Mouse (Mus musculus) adipocyte (in vitro differentiated cells): ENCODE results near the gene Cers2.

Experiments
- DNase-seq: peaks from one replicate; pipeline ENCODE4 v3.0.0-alpha.2; 2016; ENCODE audit warnings: low spot score

Gene Cers2

DNA sequence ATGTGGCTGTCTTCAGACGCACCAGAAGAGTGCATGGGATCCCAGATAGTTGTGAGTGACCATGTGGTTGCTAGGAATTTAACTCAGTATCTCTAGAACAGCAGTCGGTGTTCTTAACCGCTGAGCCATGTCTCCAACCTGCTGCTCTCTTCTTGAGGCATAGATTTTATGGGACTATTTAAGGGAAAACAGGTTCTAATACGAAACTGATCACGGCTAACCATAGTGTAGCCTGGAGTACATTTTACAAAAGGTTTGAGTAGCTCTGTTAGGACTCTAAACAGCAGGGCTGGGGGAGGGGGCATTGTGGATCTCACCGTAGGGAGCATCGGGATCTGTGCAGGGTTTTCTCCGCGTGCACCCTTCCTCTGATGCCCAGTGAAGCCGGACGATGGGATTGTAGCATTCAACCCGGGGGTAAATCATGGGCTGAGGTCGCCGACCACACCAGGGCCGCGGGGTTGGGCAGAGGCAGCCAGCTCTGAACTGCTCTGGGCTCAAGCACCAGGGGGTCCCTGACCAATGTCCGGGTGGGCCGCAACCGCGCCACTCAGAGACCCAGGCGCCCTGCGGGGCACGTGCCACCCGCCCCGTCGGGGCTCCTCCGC lies at the start of gene Cers2:
TSS of gene Cers2 (plus strand) at position 306 of the 608 bp plus-strand sequence.
- DNase-seq, result peak; percentile 51

DNA sequence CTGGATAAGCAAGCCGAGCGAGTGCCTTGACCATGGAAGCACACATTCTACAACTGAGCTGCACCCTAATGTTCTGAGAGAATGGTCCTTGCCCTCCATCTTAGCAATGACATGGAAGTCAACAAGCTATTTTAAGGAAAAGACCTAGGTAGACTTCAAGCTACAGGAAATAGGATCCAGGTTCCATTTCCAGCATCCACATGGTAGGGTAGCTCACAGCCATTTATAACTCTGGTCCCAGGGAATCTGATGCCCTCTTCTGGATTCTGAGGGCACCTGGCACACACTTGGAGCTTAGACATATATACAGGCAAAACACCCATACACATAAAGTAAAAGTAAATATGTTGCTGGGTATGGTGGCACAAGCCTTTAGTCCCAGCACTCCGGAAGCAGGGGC lies 48.5 kb upstream of the Cers2 start:
- DNase-seq, result no peak

DNA sequence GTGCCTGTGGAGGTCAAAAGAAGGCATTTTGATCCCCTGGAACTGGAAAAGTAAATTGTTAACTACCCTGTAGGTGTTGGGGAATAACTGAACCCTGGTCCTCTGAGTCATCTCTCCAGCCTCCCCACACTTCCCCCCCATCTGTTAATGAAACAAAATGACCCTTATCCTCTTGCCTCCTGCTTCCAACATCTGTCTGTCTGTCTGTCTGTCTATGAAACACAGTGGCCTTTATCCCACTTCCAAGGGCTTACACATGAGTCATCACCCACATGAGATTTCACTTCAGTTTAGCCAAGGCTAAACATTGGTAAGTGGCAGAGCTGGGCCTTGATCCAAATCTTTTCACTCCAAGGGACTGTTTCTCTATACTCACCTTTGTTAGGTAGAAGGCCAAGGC lies 46.7 kb upstream of the Cers2 start:
- DNase-seq, result peak; percentile 67

- no peak for DNase-seq
These were observed 44.8 kb upstream of the Cers2 start for GRCm38 (mm10) chr3:95269789-95270188.

DNA sequence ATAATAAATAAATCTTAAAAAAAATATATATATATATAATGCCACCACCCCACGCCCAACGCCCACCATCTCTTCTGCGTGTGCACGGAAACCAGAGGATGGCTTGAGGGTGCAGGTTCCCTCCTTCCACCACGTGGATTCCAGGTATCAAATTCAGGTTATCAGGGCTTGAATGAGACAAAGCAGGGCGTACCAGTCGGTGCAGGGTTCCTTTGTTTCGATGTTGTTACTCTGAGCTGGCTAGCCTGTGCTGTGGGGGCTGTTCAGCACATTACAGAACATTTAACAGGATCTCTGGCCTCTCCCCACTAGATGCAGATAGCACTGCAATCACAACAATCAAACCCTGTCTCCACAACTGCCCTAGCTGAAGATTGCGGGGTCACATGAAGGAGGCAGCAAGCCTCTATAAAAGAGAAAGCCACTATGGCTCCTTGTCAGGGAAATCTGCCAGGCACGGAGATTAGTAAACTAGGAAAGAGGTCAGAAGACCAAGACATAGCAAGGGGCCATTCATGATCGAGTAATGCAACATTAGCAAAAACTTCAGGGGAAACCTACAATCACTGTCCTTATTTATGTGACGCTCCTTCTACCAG lies 43.7 kb upstream of the Cers2 start:
- peak; percentile 78 for DNase-seq

GRCm38 (mm10) chr3:95273471-95273870 lies 41.1 kb upstream of the Cers2 start:
- DNase-seq, result no peak

- no peak for DNase-seq
These were observed 40.1 kb upstream of the Cers2 start for GRCm38 (mm10) chr3:95274453-95274852.

- DNase-seq, result no peak
These were observed 39.4 kb upstream of the Cers2 start for GRCm38 (mm10) chr3:95275161-95275560.

DNA sequence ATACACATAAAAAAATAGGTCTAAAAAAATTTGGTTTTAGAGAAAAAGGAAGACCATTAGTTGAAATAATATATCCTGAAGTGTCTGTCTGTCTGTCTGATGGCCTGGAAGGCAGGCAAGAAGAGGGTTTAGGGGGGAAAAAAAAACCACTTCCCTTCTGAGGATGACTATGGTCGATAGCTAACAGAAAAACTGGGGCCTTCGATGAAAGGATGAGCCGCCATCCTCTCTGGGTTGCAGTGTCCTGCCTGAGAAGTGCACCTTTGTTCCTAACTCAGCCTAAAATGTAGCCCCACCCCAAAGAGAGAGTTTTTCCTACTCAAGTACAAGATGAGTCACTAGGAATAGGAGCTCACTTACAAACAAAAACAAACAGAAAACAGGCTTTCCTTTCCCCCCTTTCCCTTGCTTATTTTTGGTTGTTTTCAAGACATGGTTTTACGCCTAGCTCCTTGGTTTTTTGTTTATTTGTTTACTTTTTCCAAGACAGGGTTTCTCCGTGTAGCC lies 38.1 kb upstream of the Cers2 start:
- no peak for DNase-seq

GRCm38 (mm10) chr3:95277149-95277551 lies 37.4 kb upstream of the Cers2 start:
- no peak for DNase-seq

DNA sequence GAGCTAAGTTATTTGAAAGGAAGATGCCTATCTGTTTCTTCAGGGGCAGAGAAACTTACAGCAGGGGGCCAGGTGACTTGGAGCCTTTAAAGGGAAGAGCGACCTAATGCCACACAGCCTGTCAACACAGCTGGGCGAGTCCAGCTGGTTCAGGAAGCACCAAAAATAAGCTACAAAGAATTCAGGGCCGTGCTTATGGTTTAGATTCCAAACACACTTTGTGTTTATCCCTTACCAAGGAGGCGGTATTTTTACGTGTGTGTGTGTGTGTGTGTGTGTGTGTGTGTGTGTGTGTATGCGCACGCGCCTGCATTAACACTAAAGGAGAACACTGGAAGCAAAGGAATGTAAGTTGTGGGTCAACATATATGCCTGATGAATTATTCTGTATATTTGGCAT lies 33.8 kb upstream of the Cers2 start:
- peak; percentile 53 for DNase-seq

DNA sequence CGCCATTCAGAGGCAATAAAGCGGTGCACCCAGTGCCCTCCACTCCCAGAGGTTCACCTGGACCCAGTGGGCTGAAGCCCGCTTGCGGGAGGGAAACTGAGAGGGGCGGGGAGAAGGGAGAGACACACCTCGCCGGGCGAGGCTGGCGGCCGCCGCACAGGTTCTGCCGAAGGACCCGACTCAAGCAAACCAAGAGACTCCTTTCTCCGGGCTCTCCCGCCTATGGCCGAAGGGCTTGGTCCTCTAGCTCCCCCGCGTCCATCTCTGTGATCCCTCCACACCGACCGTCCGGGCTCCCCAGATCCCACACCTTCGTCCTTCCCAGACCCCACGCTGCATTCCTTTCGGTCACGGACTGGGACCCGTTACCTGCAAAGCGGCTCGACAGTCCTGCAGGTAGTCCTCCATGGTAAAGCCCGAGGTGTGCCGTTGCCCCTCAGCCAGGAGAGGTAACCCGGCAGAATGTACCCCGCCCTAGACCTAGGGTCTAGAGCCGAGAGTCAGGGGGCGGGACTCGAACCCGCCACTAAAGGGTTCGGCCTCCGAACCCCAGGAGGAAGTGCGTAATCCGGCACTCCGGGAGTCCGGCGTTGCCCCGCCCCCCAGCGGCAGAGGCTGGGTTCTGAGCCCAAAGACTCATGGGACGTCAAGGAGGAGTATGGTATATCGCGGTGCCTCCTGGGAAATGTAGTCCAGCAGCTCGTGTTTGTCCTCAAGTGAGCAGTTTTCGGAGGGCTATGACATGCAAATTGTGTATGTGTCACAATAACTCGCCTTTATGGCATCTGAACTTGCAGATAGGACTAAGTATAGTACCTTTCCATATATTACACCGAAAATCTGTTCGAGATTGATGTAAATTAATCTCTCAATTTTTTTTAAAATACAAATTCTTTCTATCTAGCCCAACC lies 33.1 kb upstream of the Cers2 start, which contains the start of the genes Mindy1 and Prune1:
TSS of gene Mindy1 (plus strand) at position 130 of the 911 bp plus-strand sequence.
TSS of gene Prune1 (minus strand) at position 861 of the 911 bp plus-strand sequence.
- peak; percentile 98 for DNase-seq

DNA sequence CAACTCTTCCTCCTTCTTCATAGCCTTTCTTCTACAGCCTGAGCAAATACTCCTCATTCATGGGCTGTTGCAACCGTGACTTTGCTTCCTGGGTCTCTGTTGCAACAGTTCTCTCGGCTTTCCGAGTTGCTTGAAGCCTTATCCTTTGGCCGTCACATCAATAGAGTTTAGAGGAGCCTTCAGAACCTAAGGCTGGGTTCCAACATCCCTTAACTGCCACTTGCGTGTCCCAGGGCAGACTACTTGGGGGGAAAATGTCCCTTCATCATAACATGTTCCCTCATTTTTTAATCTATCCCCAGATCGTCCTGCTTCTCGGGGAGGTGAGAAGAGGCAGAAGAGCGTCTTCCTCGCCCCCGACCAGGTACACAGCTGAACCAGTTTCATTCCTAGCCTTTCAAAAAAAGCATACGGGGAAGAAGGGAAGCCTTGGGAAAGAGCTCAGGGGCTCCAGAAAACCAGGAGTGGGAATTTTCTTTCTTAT lies 32.2 kb upstream of the Cers2 start:
- DNase-seq, result peak; percentile 88

DNA sequence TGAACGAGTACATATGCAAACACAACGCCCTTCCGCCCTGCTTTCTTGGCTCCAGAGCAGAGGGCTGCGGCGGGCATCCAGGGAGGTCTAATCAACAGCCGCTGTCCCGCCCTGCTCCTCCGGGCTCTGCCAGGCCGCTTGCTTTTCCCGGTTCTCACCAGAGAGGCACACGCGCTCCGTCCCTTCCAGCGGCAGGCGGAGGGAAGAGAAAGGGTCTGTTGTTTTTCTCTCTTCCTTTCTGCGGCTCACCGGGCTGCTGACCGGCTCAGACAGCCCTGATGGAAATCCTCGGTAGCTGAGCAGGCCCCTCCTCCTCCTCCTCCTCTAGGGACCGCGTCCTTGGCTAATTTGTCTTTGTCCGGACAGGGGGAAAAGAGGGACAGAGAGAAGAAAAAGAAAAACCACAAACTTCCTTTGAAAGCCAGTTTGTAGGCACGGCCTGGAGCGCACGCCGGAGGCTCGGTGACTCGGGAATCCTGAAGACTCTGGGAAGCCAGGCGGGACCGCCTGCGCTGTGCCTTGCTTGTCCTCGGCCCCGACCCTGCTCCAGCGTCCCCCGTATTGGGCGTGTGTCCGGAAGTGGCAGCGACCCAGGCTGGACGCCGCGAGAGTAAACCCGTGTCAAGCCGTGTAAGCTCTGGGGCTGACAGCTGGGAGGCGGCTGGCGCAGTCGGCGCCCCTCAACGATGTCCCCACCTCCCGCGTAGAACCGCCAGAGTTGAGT lies 31.6 kb upstream of the Cers2 start:
- DNase-seq, result peak; percentile 87

GRCm38 (mm10) chr3:95283589-95283941 lies 31.0 kb upstream of the Cers2 start:
- DNase-seq, result peak; percentile 52

GRCm38 (mm10) chr3:95284062-95284461 lies 30.5 kb upstream of the Cers2 start:
- no peak for DNase-seq

- DNase-seq, result no peak
These were observed 29.9 kb upstream of the Cers2 start for GRCm38 (mm10) chr3:95284501-95285281.

GRCm38 (mm10) chr3:95285390-95285789 lies 29.2 kb upstream of the Cers2 start:
- DNase-seq, result no peak

DNA sequence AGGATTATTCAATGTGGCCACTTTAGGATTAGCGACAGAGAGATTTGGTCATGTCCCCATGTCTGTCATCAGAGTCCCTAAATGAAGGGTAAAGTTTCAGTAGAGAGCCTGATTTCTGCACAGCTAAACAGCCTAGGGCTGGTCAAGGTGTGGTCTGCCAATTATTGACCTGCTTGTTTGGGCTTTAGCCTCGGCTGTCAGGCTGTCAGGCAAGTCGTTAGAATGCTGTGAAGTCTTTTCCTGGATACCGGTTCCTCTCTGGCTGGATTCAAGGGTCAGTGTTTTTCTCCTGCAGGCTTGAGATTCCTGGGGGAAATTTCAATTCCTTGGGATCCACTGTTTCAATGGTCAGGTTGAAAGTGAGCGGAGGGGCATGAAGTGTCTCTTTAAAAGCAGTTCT lies 28.6 kb upstream of the Cers2 start:
- DNase-seq, result no peak

GRCm38 (mm10) chr3:95286510-95286909 lies 28.1 kb upstream of the Cers2 start:
- DNase-seq, result no peak

DNA sequence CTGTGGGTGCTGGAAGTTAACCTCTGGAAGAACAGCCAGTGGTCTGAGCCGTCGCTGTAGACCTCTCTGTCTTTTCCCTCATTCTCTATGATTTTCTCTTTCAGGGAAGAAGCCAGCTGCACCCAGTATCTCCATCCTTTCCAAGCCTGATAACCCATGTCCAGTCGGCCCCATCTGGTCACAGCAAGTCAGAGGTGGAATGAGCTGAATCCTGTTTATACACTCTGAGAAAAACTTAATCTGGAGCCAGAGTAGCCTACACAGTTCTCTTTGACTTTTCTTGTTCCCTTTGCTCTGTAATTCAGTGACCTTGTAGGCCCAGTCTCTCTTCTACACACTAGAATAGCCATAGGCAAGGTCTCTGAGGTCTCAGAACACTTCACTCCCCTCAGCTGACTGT lies 27.1 kb upstream of the Cers2 start:
- DNase-seq, result no peak
